Mouse (Mus musculus) liver, embryonic 11.5 days (tissue): ENCODE data around the gene Cd300lf. TPM values are rescaled to one million over a fixed set of nuclear protein-coding genes. Genes with fewer than 3 reads are reported as not detected.

ENCODE experiments used
- ATAC-seq: fragments of 200-750 bp; cut with Nextera tagmentation; replicated peaks from 2 replicates; pipeline ENCODE4 v1.8.0; 2017; ENCODE audit warnings: moderate number of reproducible peaks, mild to moderate bottlenecking, moderate TSS enrichment, moderate library complexity; ENCODE audit not compliant: low FRiP score
- DNase-seq: peaks from one replicate; pipeline ENCODE4 v3.0.0-alpha.2; 2017; ENCODE audit warnings: low spot score
- H3K27ac ChIP-seq: fragments of 300-500 bp; sonication (generic); 2 replicates; pipeline ENCODE4 v1.5.1; 2014; ENCODE audit warnings: mild to moderate bottlenecking, low read depth, low read length, control low read depth
- H3K27me3 ChIP-seq: fragments of 300-500 bp; sonication (generic); replicated peaks from 2 replicates; pipeline ENCODE4 v1.6.1; 2014; ENCODE audit warnings: low read length, mixed read lengths; ENCODE audit not compliant: control insufficient read depth, insufficient read depth
- H3K36me3 ChIP-seq: fragments of 300-500 bp; sonication (generic); 2 replicates; pipeline ENCODE4 v1.6.1; 2014; ENCODE audit warnings: mild to moderate bottlenecking, low read length, moderate library complexity, mixed read lengths; ENCODE audit not compliant: control insufficient read depth, insufficient read depth
- H3K4me1 ChIP-seq: fragments of 300-500 bp; sonication (generic); replicated peaks from 2 replicates; pipeline ENCODE4 v1.6.1; 2014; ENCODE audit warnings: low read length, mixed read lengths; ENCODE audit not compliant: control insufficient read depth, insufficient read depth
- H3K4me2 ChIP-seq: fragments of 300-500 bp; sonication (generic); 2 replicates; pipeline ENCODE4 v1.6.1; 2014; ENCODE audit warnings: mild to moderate bottlenecking, control low read depth, moderate library complexity
- H3K4me3 ChIP-seq: fragments of 300-500 bp; sonication (generic); 2 replicates; pipeline ENCODE4 v1.5.1; 2014; ENCODE audit warnings: low read depth, low read length, control low read depth
- H3K9ac ChIP-seq: fragments of 300-500 bp; sonication (generic); 2 replicates; pipeline ENCODE4 v1.6.1; 2014; ENCODE audit warnings: low read depth, low read length, control low read depth
- H3K9me3 ChIP-seq: fragments of 300-500 bp; sonication (generic); 2 replicates; pipeline ENCODE4 v1.6.1; 2016; ENCODE audit warnings: low read length, inconsistent platforms, mixed read lengths; ENCODE audit not compliant: control insufficient read depth
- WGBS: fragments of 180-500 bp; shearing (Covaris S2); extraction: QIAGEN DNeasy Blood & Tissue Kit; methylation state at CpG from one replicate; pipeline ENCODE4 v1.1.7; 2014; 5-methylcytosine and 5-hydroxymethylcytosine counted together
- polyA plus RNA-seq: library from polyadenylated mRNA; unstranded; fragments of >200 nt; fragmentation: Nextera tagmentation; extraction: Ambion mirVana; gene quantifications from 2 replicates; pipeline ENCODE4 v1.2.1, GENCODE M21; 2014

The Cd300lf gene
- polyA plus RNA-seq, 1 experiment from 2014 or later: 0.63 TPM

GRCm38 (mm10) chr11:115078680-115079079 lies 55.1 kb downstream of the Cd300lf start:
- ATAC-seq: no peak
- Histone ChIP-seq H3K4me1 (no peaks in the 10 kb centered on the region), H3K9me3 (no peaks in the 10 kb centered on the region), H3K27me3 (peaks cover under 1% of the 10 kb centered on the region; the same call in 1 of the 2 replicates), H3K9ac (no peak overlapping the region), H3K36me3 (no peaks in the 10 kb centered on the region), H3K4me3 (no peak overlapping the region), H3K27ac (no peak overlapping the region), H3K4me2 (no peak overlapping the region)
- 60% methylated on average over 5 of the region's 5 CpGs for WGBS
- DNase-seq: no peak

DNA sequence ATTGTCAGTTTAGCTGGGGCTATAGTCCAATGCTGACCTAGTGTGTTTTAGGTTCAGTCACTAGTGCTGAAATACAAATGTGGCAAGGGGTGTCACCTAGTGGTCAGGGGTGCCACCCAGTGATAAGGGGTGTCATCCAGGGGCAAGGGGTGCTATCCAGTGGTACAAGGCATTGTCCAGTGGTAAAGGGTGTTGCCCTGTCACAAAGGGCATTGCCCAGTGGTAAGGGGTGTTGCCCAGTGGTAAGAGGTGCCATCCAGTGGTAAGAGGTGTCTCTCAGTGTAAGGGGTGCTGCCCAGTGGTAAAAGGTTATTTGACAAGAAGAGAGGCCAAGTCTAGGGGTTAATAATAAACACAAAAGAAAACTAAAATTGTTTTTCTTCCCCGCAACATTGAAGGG lies 56.4 kb downstream of the Cd300lf start:
- Histone ChIP-seq H3K27ac (no peak overlapping the region), H3K4me1 (no peaks in the 10 kb centered on the region), H3K4me2 (no peak overlapping the region), H3K9ac (no peak overlapping the region), H3K27me3 (no peaks in the 10 kb centered on the region), H3K9me3 (no peaks in the 10 kb centered on the region), H3K4me3 (no peak overlapping the region), H3K36me3 (no peaks in the 10 kb centered on the region)
- DNase-seq (no peak), ATAC-seq (no peak)
- 92% methylated on average over 1 of the region's 1 CpGs for WGBS

DNA sequence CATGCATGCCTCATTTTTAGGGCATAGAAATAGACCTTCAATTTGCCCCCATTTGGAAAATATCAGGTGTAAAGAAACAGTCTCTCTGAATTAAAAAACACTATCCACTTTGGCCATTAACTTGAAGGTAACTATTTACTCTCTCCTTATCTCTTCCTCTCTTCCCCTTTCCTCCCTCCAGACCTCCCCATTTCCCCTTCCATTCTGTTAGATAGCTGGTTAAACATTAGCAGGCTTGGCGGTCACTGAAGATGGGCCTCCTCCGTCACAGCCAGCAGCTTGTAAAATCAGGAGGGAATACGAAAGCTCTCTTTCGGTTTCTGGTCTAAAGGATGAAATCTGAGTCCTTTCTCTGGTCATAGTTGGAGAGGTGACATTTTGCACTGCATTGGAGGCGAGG lies 57.9 kb downstream of the Cd300lf start:
- ATAC-seq (0 out of 2 replicates have a peak, but pooled peaks have one; percentile 28), DNase-seq (no peak)
- H3K4me3 ChIP-seq: no peak overlapping the region
- no peaks in the 10 kb centered on the region for H3K36me3 ChIP-seq
- no peak overlapping the region for H3K9ac ChIP-seq
- peak overlapping the region; percentile 51; the same call in 1 of the 2 replicates for H3K27ac ChIP-seq
- peaks cover 10% of the 10 kb centered on the region for H3K4me1 ChIP-seq
- H3K9me3 ChIP-seq: no peaks in the 10 kb centered on the region
- no peaks in the 10 kb centered on the region for H3K27me3 ChIP-seq
- 0 out of 2 replicates have a peak overlapping the region, but pooled peaks have one; percentile 1 for H3K4me2 ChIP-seq
- 16% methylated on average over 5 of the region's 5 CpGs for WGBS

GRCm38 (mm10) chr11:115075407-115075806 lies 58.4 kb downstream of the Cd300lf start:
- H3K4me1 ChIP-seq: peaks cover 10% of the 10 kb centered on the region
- no peak overlapping the region for H3K4me3 ChIP-seq
- H3K36me3 ChIP-seq: no peaks in the 10 kb centered on the region
- no peaks in the 10 kb centered on the region for H3K27me3 ChIP-seq
- H3K9ac ChIP-seq: no peak overlapping the region
- H3K9me3 ChIP-seq: no peaks in the 10 kb centered on the region
- H3K27ac ChIP-seq: peak overlapping the region; percentile 51
- WGBS: 32% methylated on average over 7 of the region's 7 CpGs
- H3K4me2 ChIP-seq: no peak overlapping the region
- ATAC-seq (peak; percentile 44), DNase-seq (no peak)

- Histone ChIP-seq H3K9me3 (no peaks in the 10 kb centered on the region), H3K4me2 (no peak overlapping the region), H3K4me1 (peaks cover 10% of the 10 kb centered on the region), H3K9ac (no peak overlapping the region), H3K36me3 (no peaks in the 10 kb centered on the region), H3K27ac (no peak overlapping the region), H3K27me3 (no peaks in the 10 kb centered on the region), H3K4me3 (no peak overlapping the region)
- 69% methylated on average over 5 of the region's 5 CpGs for WGBS
- ATAC-seq: no peak
- DNase-seq: no peak
These were observed 60.8 kb downstream of the Cd300lf start for GRCm38 (mm10) chr11:115073002-115073401.

DNA sequence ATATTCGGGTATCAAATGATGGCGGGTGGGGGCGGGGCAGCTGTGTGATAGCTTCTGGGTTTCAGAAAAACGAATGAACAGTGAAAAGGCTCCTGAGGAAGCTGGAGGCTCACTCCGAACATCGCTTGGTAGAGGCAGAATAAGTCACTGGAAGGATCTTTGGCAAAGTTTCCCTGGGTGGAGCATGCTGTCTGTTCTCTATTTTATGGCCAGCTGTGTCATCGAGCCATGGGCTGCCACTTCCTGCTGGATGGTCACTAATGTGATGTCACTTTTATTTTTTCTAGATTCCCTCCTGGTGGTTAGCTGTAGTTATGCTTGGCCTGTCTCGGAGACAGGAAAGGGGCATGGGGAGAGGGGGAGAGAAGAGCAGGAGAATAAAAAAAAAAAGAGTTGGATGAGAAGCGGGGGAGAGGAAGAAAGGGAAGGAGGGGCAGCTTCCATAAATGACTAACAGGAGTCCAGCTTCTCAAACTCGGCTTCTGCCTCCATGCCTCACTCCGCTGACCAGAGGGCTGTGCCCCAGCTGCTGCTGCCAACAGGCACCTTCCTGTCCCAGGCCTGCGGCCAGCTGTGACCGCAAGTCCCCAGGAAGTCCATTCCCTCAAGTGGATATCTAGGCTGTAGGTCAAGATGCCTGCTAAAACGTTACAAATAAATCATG lies 62.0 kb downstream of the Cd300lf start:
- ATAC-seq: no peak
- H3K4me3 ChIP-seq: no peak overlapping the region
- peak; percentile 33 for DNase-seq
- H3K36me3 ChIP-seq: no peaks in the 10 kb centered on the region
- H3K4me1 ChIP-seq: peaks cover 10% of the 10 kb centered on the region
- H3K9me3 ChIP-seq: no peaks in the 10 kb centered on the region
- H3K27ac ChIP-seq: no peak overlapping the region; the same call in 1 of the 2 replicates
- H3K4me2 ChIP-seq: peak overlapping the region; percentile 43
- WGBS: 17% methylated on average over 14 of the region's 14 CpGs
- no peaks in the 10 kb centered on the region for H3K27me3 ChIP-seq
- no peak overlapping the region for H3K9ac ChIP-seq

DNA sequence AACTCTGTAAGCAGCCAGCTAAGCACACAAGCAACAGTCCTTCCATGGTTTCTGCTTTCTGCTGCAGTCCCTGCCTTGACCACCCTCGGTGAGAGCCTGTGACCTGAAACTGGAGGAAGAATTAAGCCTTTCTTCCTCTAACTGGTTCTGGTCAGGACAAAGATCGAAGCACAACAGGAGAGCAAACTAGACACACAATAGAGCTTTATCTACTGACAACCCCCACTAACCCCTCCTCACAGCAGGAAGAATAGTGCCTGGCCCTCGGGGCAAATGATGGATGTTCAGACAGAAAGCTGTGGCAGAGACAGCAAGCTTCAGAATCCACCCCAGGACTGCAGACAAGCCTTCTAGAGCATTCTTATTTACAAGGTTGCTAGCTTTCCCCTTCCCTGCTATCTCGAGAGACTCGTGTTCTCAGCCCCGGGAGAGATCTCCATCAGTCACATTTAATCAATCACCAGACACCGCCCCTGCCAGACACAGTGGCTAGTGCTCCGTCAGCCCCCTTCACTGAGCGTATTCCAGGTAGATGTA lies 62.7 kb downstream of the Cd300lf start:
- Histone ChIP-seq H3K9ac (no peak overlapping the region), H3K9me3 (no peaks in the 10 kb centered on the region), H3K4me2 (peak overlapping the region; percentile 43), H3K27me3 (no peaks in the 10 kb centered on the region), H3K4me1 (peaks cover 10% of the 10 kb centered on the region), H3K4me3 (no peak overlapping the region), H3K36me3 (no peaks in the 10 kb centered on the region), H3K27ac (no peak overlapping the region)
- DNase-seq: no peak
- WGBS: 10% methylated on average over 9 of the region's 9 CpGs
- no peak for ATAC-seq

DNA sequence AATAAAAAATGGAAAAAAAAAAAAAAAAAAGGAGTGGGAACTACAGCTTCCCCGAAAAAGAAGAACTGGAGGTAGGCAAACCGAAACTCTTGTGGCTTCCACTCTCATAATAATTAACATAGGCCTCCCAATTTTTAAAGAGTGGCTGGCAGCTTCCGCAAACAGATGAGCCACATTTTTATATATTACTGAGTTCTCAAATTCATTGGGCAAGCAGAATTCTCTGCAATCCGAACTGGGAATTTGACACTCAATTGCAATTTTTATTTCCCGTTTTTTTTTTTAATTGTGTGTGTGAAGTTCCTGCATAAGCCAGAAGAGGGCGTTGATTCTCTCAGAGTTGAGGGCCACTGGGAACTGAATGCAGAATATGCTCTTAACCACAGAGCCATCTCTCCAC lies 67.0 kb downstream of the Cd300lf start:
- no peak overlapping the region for H3K9ac ChIP-seq
- H3K27me3 ChIP-seq: no peaks in the 10 kb centered on the region
- H3K9me3 ChIP-seq: no peaks in the 10 kb centered on the region
- no peak overlapping the region for H3K4me3 ChIP-seq
- ATAC-seq: no peak
- WGBS: 53% methylated on average over 6 of the region's 6 CpGs
- H3K4me2 ChIP-seq: no peak overlapping the region
- H3K27ac ChIP-seq: no peak overlapping the region
- H3K4me1 ChIP-seq: peaks cover 6% of the 10 kb centered on the region
- DNase-seq: no peak
- no peaks in the 10 kb centered on the region for H3K36me3 ChIP-seq
